Mouse (Mus musculus) thymus, adult 2 months (tissue): ENCODE data around the gene Foxl1.

ENCODE experiments used
- CTCF ChIP-seq: fragments of 200-500 bp; IDR thresholded peaks from 2 replicates; pipeline ENCODE4 v1.5.1; 2012; ENCODE audit warnings: mild to moderate bottlenecking, control low read depth, low read length, moderate library complexity, borderline replicate concordance; ENCODE audit not compliant: control insufficient read depth, poor library complexity, insufficient read depth; ENCODE audit errors: extremely low read depth
- POLR2A ChIP-seq: fragments of 200-500 bp; IDR thresholded peaks from 2 replicates; pipeline ENCODE4 v1.6.1; 2012; ENCODE audit warnings: mild to moderate bottlenecking, low read length, control low read depth, moderate library complexity; ENCODE audit not compliant: control insufficient read depth, poor library complexity, insufficient read depth; ENCODE audit errors: extremely low read depth

- TF ChIP-seq CTCF = no peak
- TF ChIP-seq POLR2A = no peak
Observed at GRCm38 (mm10) chr8:121123113-121123512, 4.6 kb upstream of the Foxl1 start.
